Mouse (Mus musculus) layer of hippocampus, adult 8-10 months (tissue): ENCODE measurements around the gene Mrpl27. TPM values are rescaled to one million over a fixed set of nuclear protein-coding genes. Genes with fewer than 3 reads are reported as not detected.
"Not testable (repeated sequence)": the region's sequence is repeated elsewhere in the genome, so short reads cannot be mapped to it uniquely, and the experiment has no call there.

ENCODE experiments used
- DNase-seq, 2 experiments: peaks; one replicate each; pipeline ENCODE4 v3.0.0; 2022; ENCODE audit warnings: low spot score in 2 of 2
- total RNA-seq, 4 experiments: library from RNA; stranded (reverse); gene quantifications; 2 replicates each; pipeline ENCODE4 v1.2.4; 2022

The Mrpl27 gene
- total RNA-seq, 4 experiments from 2014 or later = 61.9 to 66.8 (median 65.8) TPM

DNA sequence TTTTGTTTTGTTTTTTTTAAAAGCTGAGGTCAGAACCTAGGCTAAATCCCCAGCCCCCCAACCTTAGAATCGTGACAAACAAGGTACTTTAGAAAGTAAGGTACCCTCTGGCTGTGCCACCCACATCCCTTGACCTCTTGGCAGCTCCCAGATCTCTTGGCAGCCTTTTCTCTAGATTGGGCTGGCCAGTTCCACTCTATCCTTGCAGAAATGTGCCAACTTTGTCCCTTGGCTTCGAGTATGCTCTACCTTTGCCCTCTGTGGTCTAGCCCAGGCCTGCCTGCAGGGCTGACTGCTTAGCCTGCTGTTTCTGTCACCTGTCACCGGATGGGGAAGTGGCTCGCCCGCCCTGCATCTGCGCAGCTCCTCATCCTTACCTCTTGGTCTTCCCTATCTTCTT is 11.7 kb downstream of the Mrpl27 start:
- DNase-seq = no peak

DNA sequence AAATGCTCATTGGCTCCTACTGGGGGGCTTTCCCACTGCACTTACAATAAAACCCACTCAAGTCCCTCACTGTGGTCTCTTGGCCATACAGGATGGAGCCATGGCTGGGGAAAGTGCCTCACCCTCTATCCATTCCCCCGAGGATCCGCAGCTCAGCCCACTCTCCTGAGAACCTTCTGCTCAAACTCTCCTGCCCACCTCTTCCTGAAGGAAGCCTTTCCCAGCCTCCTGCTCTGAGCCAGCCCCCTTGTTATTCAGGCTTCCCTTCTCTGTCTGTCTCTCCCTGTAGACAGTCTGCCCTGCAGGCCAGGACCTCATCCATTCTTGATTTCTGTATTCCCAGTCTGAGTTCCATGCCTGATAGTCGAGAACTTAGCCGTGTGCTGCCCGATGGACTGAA is 21.4 kb downstream of the Mrpl27 start:
- no peak for DNase-seq

DNA sequence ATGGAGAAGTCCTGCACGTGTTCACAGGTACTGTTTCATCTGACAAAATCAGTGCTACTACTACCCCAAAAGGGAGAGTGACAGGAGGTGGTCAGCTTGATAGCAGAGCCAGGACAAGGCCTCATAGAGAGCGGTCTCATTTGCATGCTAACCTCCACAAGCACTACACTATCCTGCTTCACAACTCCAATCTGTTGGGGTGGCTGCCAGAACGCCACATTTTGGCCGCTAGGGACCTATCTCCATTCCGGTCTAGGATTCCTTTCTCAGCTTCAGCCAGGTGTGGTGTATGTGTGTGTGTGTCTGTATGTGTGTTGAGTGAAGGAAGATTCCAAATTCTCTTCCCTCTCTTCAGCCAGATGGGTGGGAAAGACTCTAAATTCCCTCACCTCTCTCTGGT is 21.9 kb downstream of the Mrpl27 start:
- no peak for DNase-seq

DNA sequence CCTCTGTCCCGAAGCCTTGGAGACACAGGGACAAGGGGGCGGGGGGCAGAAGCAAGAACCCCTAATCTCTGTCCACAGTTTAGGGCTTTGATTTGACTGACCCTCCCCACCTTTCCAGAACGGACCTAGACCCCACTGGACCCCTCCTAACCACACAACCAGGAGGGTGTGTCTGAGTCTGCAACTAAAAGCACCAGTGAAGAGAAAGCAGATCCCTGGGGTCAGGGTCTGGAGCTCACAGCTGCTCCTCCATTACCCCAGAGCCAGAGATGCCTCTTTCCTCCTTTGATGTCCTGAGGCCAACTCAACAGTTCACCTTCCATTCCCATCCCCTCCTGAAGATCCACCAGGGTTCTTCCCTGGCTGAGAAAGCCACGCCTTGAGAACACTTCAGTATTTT is 22.7 kb downstream of the Mrpl27 start:
- no peak for DNase-seq

DNA sequence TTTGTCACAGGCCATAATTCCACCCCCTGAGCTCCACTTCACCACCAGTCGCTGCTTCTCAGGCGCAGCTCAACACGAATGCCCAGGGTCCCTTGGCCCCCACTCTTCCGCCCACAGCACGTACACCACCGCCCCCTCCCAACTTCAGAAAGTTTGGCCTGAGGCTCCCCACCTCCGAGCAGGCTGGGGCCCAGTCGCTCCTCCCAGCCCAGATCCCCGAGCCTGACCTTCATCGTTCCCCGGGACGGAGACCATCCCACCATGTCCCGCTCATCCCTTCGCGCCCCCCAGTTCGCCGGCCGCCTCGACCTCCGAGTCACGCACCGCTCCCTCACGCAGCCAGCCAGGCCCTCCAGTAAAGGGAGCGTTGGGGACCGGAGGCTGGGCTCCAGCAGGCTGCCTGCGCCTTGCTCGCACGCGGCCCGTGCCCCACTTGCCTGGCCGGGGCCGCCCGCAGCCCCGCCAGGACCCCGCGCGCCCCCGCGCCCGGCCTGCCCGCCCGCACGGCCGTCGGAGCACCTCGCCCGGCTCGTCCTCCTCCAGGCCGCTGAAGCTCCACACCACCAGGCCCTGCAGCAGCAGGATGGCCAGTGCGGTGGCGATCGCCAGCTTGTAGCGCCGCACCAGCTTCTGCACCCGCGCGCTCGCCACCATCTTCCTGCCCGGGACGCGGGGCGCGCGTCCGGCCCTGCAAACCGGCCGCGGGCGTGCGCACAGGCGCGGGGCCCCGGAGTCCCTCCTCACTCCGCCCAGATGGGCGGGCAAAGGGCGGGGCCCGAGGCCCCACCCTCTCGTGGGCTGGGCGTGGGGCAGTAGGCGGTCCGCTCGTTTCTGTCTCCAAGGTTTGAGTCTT is 23.4 kb downstream of the Mrpl27 start, which contains the start of gene Xylt2:
TSS of gene Xylt2 (minus strand) at position 762 of the 853 bp plus-strand sequence.
- DNase-seq = peak; percentile 70 to 83

DNA sequence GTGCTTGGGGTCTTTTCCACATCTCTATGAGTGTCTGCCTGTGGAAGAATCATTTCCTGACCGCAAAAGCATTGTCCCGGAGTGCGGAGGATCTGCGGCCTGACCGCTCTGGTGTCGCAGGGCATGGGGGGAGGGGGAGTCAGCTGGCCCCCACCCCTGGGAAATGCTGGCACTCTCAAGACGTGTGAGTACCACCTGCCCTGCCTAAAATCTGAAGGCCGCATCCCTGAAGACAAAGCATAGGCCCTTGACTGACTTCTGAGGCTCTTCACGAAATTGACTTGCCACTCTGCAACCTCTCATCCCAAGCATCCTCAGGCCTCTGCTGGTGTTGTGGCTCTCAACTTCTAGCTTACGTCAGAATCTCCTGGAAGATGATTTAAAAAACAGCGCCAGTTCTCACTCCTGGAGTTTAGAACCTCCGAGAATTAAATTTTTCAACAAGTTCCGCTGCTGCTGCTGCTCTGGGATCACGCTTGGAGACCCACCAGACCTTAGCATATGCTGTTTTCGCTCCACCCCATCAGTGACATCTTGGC is 24.1 kb downstream of the Mrpl27 start:
- no peak for DNase-seq

DNA sequence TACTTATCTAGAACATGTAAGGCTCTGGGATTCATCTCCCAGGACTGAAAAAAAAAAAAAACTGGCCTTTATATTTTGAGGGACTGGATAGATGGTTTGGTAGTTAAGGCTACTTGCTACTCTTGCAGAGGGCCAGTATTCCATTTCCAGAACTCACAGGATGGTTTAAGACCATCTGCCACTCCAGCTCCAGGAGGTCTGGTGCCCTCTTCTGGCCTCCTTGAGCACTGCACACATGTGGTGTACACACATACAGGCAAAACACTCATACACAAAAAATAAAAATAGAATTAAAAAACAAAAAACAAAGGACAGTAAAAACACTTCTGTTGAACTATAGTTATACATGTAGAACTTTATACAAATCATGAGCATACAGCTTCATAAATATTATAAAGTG is 27.1 kb downstream of the Mrpl27 start:
- DNase-seq = no peak

DNA sequence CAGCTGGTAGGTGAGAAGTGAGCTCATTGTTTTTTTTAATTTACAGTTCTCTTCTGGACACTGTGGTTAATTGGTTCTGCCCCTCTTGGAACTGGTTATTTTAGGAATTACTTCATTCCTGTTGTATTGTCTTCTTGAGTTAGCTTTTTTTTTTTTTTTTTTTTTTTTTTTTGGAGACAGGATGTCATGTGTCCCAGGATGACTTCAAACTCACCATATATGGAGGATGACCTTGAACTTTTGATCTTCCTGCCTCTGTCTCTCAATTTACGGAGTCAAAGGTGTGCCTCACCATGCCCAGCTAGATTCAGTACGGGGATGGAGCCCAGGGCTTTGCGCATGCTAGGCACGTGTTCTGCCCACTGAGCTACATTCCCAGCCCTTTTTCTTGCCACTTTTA is 28.1 kb downstream of the Mrpl27 start:
- DNase-seq = no peak

DNA sequence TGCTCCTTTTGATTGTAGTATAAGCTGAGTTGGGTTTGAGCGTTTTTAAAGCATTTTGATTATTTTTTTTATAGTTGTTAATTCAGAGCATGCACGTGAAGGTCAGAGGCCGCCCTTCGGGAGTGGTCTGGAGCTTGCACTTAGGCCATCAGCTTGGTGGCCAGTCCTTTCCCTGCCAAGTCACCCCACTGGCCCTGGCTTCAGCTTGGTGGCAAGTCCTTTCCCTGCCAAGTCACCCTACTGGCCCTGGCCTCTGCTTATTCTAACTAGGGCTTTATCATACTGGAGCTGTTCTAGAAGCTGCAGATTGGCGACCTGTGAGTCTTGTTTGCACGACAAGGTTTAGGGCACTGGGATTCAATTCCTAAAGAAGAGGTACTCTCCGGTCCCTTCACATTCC is 28.9 kb downstream of the Mrpl27 start:
- no peak for DNase-seq

DNA sequence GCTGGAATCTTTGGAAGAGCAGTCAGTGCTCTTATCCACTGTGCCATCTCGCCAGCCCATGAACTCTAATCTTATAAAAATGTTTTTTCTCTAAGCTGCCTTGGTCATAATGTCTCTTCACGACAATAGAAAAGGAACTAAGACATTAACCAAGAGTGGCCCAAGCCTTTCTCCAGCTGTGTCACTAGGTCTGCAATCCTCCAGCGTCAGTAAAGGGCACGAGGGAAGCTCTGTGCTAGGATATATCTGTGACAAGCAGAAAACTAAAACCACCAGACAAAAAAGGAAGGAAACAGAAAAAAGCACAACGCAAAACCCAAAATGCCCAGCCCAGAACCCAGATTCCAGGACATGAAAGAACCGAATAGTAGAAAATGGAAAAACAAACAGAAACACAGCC is 33.6 kb downstream of the Mrpl27 start:
- DNase-seq = no peak

DNA sequence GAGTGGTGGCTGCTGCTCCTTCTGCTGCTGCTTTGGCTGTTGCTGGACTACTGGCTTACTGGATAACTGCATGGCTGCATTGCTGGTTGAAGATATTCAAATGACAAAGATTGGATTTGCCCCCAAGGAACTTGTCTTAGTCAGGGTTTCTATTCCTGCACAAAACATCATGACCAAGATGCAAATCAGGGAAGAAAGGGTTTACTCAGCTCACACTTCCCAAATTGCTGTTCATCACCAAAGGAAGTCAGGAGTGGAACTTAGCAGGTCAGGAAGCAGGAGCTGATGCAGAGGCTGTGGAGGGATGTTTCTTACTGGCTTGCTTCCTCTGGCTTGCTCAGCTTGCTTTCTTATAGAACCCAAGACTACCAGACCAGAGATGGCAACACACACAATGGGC is 38.9 kb downstream of the Mrpl27 start:
- DNase-seq = not testable (repeated sequence)

DNA sequence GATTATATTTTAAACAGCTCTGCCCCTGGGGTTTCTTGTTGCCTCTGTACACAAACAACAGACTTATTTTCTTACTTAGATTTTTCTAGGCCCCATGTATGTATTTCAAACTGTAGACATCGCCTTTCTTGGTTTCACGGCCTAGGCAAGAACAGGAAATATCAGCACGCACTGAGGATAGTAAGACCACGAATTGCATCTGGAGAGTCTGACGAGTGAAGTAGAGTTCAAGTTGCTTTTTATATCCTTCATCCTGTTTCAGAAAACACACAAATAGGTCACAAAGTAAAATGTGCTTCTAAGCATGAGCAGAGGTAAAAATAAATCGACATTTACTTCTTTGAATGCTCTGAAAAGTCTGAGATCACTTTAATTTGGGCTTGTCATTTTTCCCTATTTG is 41.9 kb downstream of the Mrpl27 start:
- no peak for DNase-seq

DNA sequence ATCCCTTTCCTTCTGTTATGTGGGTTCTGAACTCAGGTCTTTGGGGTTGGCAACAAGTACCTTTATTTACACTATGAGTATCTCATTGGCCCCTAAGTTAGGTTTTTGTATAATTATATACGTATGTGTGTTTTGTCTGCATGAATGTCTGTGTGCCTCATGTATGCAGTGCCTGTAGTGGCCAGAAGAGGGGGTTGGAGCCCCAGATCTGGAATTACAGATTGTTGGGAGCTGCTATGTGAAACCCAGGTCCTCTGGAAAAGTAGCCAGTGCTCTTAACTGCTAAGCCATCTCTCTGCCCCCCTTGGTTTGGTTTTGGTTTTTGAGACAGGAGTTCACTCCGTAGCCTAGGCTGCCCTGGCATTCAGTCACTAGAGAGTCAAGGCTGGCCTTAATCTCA is 43.6 kb downstream of the Mrpl27 start:
- no peak for DNase-seq

DNA sequence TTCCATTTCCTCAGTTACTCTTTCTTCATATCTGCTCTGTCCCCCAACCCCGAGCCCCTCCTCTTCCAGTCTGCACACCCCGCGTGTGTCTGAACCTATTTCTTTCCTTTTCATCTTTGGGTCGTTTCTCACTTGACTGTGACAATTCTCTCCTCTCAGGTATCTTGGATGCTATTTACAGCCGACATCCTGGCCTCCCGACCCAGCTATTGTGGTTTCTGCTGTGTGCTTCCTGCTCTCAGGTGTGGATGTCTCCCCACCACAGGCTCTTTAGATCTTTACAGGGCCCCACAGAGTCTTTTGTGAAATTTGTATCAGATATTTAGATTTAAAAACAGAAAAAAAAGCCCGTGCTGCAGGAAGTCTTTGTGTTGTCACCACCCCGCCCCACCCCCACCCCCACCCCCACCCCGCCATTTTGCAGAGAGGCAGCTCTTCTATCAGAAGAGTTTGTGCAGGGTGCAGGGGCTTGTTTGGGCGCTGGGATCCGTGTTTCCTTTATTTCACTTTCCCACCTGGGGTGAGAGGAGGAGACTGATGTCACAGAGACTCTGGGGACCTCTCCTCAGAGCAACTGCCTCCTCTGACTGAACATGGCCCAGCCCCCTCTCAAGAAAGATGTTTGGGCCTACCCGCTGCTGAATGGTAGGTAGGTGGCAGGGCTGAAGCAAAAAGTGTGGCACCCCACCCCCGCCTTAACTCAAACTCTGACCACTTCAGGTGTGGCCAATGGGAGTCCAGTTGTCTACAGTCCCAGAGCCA is 44.3 kb downstream of the Mrpl27 start:
- DNase-seq = no peak

DNA sequence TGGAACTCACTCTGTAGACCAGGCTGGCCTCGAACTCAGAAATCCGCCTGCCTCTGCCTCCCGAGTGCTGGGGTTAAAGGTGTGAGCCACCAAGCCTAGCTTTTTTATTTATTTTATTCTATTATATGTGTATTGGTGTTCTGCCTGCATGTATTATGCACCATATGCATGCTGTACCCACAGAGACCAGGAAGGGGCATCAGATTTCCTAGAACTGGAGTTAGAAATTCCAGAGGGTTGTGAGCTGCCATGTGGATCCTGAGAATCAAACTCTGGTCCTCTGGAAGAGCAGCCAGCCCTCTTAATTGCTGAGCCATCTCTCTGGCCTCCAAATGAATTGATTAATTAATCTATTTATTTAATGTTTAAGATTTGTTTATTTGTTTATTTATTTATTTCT is 45.8 kb downstream of the Mrpl27 start:
- no peak for DNase-seq

DNA sequence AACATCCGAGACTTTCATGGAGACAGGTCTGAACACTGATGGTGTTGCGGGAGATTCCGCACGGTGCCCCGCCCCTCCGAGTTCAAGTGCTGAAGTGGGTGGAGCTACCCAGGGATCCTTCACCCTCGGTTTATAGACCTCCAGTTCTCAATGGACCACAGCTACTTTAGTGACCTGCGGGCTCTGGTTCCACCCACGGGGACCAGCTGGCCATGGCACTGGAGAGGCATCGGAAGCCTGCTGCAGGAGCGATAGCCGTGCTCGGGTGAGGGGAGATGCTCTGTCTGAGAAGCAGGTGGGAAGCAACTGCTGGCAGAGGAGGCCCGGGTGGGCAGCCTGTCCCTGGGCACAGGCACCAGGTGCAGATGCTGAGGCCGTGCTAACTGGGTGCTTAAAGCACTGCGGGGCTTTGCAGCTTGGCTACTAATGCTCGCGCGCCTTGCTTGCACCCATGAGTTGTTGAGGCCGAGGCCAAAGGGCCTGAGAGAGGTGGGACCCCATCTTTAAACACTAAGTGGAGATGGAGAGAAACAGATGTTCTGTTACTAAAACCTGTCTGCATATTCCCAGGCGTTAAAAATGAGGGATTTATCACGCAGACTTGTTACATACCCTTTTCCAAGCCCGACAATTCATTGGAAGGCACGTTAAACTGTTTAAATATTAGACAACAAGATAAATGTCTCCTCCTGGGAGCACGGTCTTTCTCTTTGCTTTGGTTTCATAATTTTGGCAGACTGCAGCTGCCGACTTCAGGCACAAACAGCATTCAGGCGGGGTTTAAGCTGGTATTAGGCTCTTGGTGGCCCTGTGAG is 48.0 kb downstream of the Mrpl27 start:
- no peak for DNase-seq

DNA sequence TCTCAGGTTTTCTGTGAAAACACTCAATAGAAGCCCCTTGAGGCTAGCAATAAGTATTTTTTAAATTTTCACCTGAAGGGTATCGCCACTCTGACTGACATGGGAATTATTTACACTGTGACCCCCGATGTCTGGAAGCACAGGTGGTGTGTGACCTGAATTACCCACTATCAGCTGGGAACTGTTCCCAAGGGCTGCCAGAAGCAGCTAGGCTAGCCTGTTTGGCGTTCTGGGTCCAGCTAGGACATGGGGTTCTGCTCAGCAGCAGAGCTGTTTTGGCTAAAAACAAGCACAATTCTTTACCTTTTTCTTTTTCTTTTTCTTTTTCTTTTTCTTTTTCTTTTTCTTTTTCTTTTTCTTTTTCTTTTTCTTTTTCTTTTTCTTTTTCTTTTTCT is 48.6 kb downstream of the Mrpl27 start:
- DNase-seq = no peak

DNA sequence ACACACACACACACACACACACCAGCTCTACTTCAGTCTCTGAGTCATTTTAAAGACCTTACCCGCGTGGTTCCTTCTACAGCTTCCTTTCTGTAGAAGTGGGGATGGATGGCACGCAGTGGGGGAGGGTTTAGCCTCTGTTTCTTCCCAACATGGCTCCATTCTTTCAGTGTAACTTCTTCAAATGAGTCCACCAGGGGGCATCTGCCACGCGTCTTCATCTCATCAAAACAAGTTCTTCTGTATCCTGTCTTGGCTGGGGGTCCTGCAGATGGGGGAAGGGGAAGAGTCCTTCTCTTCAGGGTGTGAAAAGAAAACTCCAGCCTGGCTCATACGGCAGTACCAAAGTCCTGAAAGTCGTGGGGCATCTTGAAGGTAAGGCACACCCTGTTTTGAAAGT is 50.5 kb downstream of the Mrpl27 start:
- no peak for DNase-seq

DNA sequence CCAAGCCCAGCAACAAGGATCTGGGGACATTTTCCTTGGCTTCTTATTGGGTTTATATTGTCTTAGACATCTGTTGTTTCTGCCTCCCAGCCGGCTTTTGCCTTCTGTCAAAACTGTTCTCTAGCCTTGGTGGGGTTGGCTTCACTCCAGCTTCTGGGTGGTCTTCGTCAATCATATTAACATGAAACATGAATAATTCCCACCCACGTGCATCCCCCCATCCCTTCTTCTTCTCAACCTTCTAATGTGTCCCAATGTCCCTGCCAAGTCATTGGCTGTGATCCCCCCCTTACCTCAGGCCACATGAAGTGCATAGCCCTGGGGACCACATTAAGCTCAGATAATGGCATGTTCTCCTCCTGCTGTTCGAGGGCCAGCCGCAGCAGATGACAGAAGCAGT is 50.9 kb downstream of the Mrpl27 start, which contains the start of gene Gm11541:
TSS of gene Gm11541 (minus strand) at position 28 of the 400 bp plus-strand sequence.
- DNase-seq = no peak
